Mouse (Mus musculus): ENCODE results near the gene Bmp7. TPM values are rescaled to one million over a fixed set of nuclear protein-coding genes. Genes with fewer than 3 reads are reported as not detected.

Gene Bmp7
- total and polyA plus RNA-seq, 2 experiments from 2014 or later = 15.3 to 34.0 TPM

DNA sequence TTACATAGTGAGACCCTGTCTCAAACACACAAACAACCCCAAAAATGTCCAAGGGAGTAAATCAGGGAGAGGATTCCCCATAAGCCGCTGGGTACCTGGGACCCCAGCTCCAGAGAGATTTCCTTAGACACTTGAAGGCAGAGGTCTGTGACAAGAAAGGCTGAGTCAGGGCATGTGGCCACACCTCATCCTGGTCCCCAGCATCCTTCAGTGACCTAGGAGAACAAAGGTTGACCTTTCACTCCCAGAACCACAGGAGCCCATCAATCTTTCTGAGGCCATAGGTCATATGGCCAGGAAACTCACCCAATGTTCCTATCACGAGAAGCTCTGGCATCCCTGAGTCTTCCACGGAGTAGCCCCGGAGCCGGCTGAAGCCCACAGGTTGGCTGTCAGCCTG lies 111.9 kb downstream of the Bmp7 start:
- TF ChIP-seq CTCF (IDR thresholded peaks at IDR 0.05) = no peak
- Histone ChIP-seq H3K27ac (ENCODE audit: low read depth, low read length) (no peak overlapping the region), H3K36me3 (ENCODE audit: insufficient read depth, low read length) (no peaks in the 10 kb centered on the region), H3K4me3 (ENCODE audit: low read depth, low read length) (no peak overlapping the region), H3K4me2 (ENCODE audit: low read depth, low read length, poor library complexity, severe bottlenecking) (no peak overlapping the region), H3K27me3 (ENCODE audit: insufficient read depth, low read length) (peaks cover 5% of the 10 kb centered on the region; the same call in 1 of the 2 replicates), H3K9me3 (ENCODE audit: low read length) (no peaks in the 10 kb centered on the region), H3K9ac (replicated peaks; ENCODE audit: low read length, poor library complexity, severe bottlenecking) (no peak overlapping the region), H3K4me1 (ENCODE audit: insufficient read depth, low read length) (no peaks in the 10 kb centered on the region)
- ATAC-seq (ENCODE audit: low FRiP score) (no peak), DNase-seq (ENCODE audit: low spot score) (no peak)
- 45% methylated on average over 5 of the region's 5 CpGs for WGBS

DNA sequence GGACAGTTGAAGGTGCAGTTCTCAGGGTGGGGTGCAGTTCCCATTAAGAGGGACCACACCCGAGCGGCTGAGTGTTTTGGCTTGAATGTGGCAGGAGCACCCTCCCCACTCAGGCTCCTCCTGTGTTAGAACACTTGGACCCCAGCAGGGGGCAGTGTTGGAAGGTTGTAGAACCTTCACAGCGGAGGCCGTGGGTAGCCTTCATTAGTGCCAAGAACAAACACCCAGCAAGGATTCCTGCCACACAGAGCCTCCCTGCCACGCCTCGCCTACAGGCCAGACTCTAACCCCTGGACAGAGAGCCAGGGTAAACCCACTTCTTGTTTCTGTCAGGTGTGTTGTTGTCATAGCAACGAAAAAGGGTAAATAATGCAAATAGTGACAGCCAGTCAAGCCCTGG lies 112.6 kb downstream of the Bmp7 start:
- Histone ChIP-seq H3K27me3 (ENCODE audit: insufficient read depth, low read length) (peaks cover 6% of the 10 kb centered on the region; the same call in 1 of the 2 replicates), H3K27ac (ENCODE audit: low read depth, low read length) (no peak overlapping the region), H3K36me3 (ENCODE audit: insufficient read depth, low read length) (no peaks in the 10 kb centered on the region), H3K9ac (replicated peaks; ENCODE audit: low read length, poor library complexity, severe bottlenecking) (no peak overlapping the region), H3K9me3 (ENCODE audit: low read length) (no peaks in the 10 kb centered on the region), H3K4me1 (ENCODE audit: insufficient read depth, low read length) (no peaks in the 10 kb centered on the region), H3K4me3 (ENCODE audit: low read depth, low read length) (no peak overlapping the region), H3K4me2 (ENCODE audit: low read depth, low read length, poor library complexity, severe bottlenecking) (no peak overlapping the region)
- ATAC-seq (ENCODE audit: low FRiP score) (no peak), DNase-seq (ENCODE audit: low spot score) (peak; percentile 55)
- WGBS = 68% methylated on average over 7 of the region's 7 CpGs
- peak; percentile 61 for TF ChIP-seq CTCF (IDR thresholded peaks at IDR 0.05)

DNA sequence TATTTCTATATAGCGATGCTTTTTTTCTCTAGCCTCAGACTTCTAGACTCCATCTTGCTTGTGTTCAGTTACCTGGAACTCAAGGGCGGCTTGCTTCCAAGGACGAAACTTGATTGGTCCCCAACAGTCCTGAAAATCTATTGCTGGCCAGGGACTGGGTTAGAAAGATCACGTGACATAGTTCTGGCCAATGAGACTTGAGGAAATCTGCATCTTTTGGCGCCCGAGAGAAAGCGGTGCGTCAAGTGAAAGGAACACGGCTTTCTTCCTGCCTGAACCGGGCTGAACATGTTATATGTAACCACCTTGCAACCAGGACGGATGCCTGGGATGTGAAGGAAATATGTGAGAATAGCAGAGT lies 114.4 kb downstream of the Bmp7 start:
- H3K27me3 ChIP-seq (ENCODE audit: insufficient read depth, low read length) = peaks cover 6% of the 10 kb centered on the region; the same call in 1 of the 2 replicates
- H3K4me1 ChIP-seq (ENCODE audit: insufficient read depth, low read length) = no peaks in the 10 kb centered on the region
- WGBS = 88% methylated on average over 11 of the region's 11 CpGs
- no peak overlapping the region for H3K4me2 ChIP-seq (ENCODE audit: low read depth, low read length, poor library complexity, severe bottlenecking)
- no peak for ATAC-seq (ENCODE audit: low FRiP score)
- no peak overlapping the region for H3K27ac ChIP-seq (ENCODE audit: low read depth, low read length)
- no peak for DNase-seq (ENCODE audit: low spot score)
- no peak for TF ChIP-seq CTCF (IDR thresholded peaks at IDR 0.05)
- no peak overlapping the region for H3K9ac ChIP-seq (replicated peaks; ENCODE audit: low read length, poor library complexity, severe bottlenecking)
- H3K9me3 ChIP-seq (ENCODE audit: low read length) = no peaks in the 10 kb centered on the region
- H3K36me3 ChIP-seq (ENCODE audit: insufficient read depth, low read length) = no peaks in the 10 kb centered on the region
- no peak overlapping the region for H3K4me3 ChIP-seq (ENCODE audit: low read depth, low read length)

DNA sequence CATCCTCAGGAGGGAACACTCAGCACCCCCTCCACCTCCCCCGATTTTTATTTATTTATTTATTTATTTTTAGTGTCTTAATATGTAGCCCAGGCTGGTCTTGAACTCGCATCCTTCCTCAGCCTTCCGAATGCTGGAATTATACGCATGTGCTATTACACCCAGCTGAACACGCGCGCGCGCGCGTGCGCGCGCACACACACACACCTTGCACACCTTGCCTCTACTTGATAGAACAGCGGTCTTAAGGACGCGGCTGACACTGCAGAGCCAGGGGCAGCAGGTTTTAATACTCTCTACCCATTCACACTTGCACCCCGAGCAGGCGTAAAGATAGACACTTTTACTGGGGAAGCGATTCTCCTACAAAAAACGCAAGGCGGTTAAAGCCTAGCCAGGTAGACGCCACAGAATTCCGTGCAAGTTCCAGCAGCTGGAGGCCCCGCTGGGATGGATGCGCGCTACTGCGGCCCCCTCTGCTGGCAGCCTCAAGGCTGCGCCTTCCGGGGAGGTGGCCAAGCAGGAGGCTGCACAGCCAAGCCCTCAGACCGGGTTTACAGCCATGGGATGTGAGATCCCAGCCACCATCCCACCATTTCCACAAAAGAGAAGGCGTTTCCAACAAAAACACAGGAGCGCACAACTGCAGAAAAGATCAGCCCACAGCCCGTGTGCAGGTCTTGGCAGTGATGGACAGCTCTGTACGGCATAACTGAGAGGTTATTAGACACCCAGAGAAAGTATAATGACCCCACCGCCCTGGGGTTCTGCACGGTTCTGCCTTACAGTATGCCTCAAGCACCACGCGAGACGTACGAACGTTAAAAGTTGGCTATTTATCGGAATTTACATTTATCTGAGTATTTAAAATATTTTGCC lies 115.0 kb downstream of the Bmp7 start:
- WGBS = 19% methylated on average over 43 of the region's 43 CpGs
- Histone ChIP-seq H3K27ac (ENCODE audit: low read depth, low read length) (no peak overlapping the region), H3K9ac (replicated peaks; ENCODE audit: low read length, poor library complexity, severe bottlenecking) (0 out of 2 replicates have a peak overlapping the region, but pooled peaks have one; percentile 24), H3K36me3 (ENCODE audit: insufficient read depth, low read length) (no peaks in the 10 kb centered on the region), H3K4me2 (ENCODE audit: low read depth, low read length, poor library complexity, severe bottlenecking) (peak overlapping the region; percentile 46), H3K4me1 (ENCODE audit: insufficient read depth, low read length) (no peaks in the 10 kb centered on the region), H3K27me3 (ENCODE audit: insufficient read depth, low read length) (peaks cover 6% of the 10 kb centered on the region; the same call in 1 of the 2 replicates), H3K4me3 (ENCODE audit: low read depth, low read length) (peak overlapping the region; percentile 19), H3K9me3 (ENCODE audit: low read length) (no peaks in the 10 kb centered on the region)
- peak; percentile 85 for TF ChIP-seq CTCF (IDR thresholded peaks at IDR 0.05)
- ATAC-seq (ENCODE audit: low FRiP score) = peak; percentile 70; the same call in 1 of the 2 replicates
- DNase-seq (ENCODE audit: low spot score) = peak; percentile 72

DNA sequence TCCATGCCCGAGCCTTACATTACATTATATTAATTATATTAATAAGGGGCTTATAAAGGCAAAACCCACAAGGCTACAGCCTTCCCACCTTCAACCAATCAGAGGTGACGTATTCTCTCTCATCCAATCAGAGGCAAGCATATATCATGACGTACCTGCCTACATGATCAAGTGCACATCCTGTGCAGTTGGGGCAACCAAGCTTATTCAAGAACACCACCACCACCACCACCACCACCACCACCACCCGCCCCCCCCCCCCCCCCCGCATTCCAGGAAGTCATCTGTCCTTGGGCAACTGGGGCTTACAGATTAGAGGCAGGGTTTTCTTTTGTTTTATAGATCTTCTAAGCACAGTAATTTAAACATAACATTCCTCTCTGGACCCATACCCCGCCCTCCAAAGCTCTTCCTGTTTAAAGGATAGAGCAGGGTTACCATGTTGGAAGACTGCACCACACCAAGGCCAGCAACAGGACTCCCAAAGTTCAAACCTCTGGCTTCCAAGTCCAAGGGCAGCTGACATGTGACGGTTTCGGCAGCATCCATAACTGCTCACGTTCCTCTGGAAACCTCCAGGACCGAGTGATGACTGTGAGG lies 121.4 kb downstream of the Bmp7 start:
- H3K27me3 ChIP-seq (ENCODE audit: insufficient read depth, low read length) = peaks cover 4% of the 10 kb centered on the region; the same call in 1 of the 2 replicates
- H3K4me1 ChIP-seq (ENCODE audit: insufficient read depth, low read length) = no peaks in the 10 kb centered on the region
- 80% methylated on average over 9 of the region's 10 CpGs for WGBS
- no peak for TF ChIP-seq CTCF (IDR thresholded peaks at IDR 0.05)
- H3K4me2 ChIP-seq (ENCODE audit: low read depth, low read length, poor library complexity, severe bottlenecking) = no peak overlapping the region
- ATAC-seq (ENCODE audit: low FRiP score) (no peak), DNase-seq (ENCODE audit: low spot score) (no peak)
- H3K9me3 ChIP-seq (ENCODE audit: low read length) = no peaks in the 10 kb centered on the region
- no peaks in the 10 kb centered on the region for H3K36me3 ChIP-seq (ENCODE audit: insufficient read depth, low read length)
- no peak overlapping the region for H3K9ac ChIP-seq (replicated peaks; ENCODE audit: low read length, poor library complexity, severe bottlenecking)
- no peak overlapping the region for H3K4me3 ChIP-seq (ENCODE audit: low read depth, low read length)
- H3K27ac ChIP-seq (ENCODE audit: low read depth, low read length) = no peak overlapping the region

Small RNAs within 50 kb of the gene (microRNA-seq; reads per million reads assigned to microRNA genes)
- gene Gm22773 (ENCODE audit: borderline number of aligned reads) = not detected

Other genes starting within 250 kb of the Bmp7 start
- gene Spo11, start 37.4 kb upstream of the Bmp7 start, total RNA-seq (2014; rRNA removed) = 1.7 and 2.8 TPM in 2 replicates
- gene Spo11, start 37.4 kb upstream of the Bmp7 start, polyA plus RNA-seq (2015; fragmentation: Nextera tagmentation; extraction: Ambion mirVana) = 1.1 and 1.6 TPM in 2 replicates
- gene Rae1, start 59.8 kb upstream of the Bmp7 start, total RNA-seq (2014; rRNA removed) = 93.8 and 98.3 TPM in 2 replicates
- 127 and 130 TPM in 2 replicates for gene Rae1, start 59.8 kb upstream of the Bmp7 start, polyA plus RNA-seq (2015; fragmentation: Nextera tagmentation; extraction: Ambion mirVana)
- gene Rbm38, start 80.2 kb upstream of the Bmp7 start, total RNA-seq (2014; rRNA removed) = 7.6 and 8.4 TPM in 2 replicates
- gene Rbm38, start 80.2 kb upstream of the Bmp7 start, polyA plus RNA-seq (2015; fragmentation: Nextera tagmentation; extraction: Ambion mirVana) = 7.3 and 7.4 TPM in 2 replicates
- gene Ctcfl, start 179.2 kb upstream of the Bmp7 start, total RNA-seq (2014; rRNA removed) = not detected in 2 replicates
- not detected in 2 replicates for gene Ctcfl, start 179.2 kb upstream of the Bmp7 start, polyA plus RNA-seq (2015; fragmentation: Nextera tagmentation; extraction: Ambion mirVana)
- not detected in 2 replicates for gene Pck1, start 212.7 kb upstream of the Bmp7 start, total RNA-seq (2014; rRNA removed)
- 0.07 TPM in 1 of 2 replicates, not detected in the other for gene Pck1, start 212.7 kb upstream of the Bmp7 start, polyA plus RNA-seq (2015; fragmentation: Nextera tagmentation; extraction: Ambion mirVana)